Mouse (Mus musculus) cerebellum, adult 9-11 months (tissue): ENCODE measurements at regions not wholly inside any gene's neighbourhood (a gene's known extent, or its start where the extent isn't known, plus 50 kb on each side); places are given as distances from the start of the nearest gene placed in this dataset.
"Not testable (repeated sequence)": the region's sequence is repeated elsewhere in the genome, so short reads cannot be mapped to it uniquely, and the experiment has no call there.

Experiments
- DNase-seq: peaks from one replicate; pipeline ENCODE4 v3.0.0; 2022

- not testable (repeated sequence) for DNase-seq
Measured at GRCm38 (mm10) chr14:19080001-19080400, 185.9 kb upstream of the Ube2e2 start.

- peak; percentile 31 for DNase-seq
Measured at GRCm38 (mm10) chr14:19041984-19042760, 148.1 kb upstream of the Ube2e2 start.

GRCm38 (mm10) chr14:19020102-19020501 is 126.0 kb upstream of the Ube2e2 start:
- DNase-seq, result no peak

GRCm38 (mm10) chr14:19015406-19015805 is 121.3 kb upstream of the Ube2e2 start:
- DNase-seq, result no peak

- DNase-seq, result not testable (repeated sequence)
Measured at GRCm38 (mm10) chr14:19013558-19013957, 119.5 kb upstream of the Ube2e2 start.

GRCm38 (mm10) chr14:18983901-18984300 is 89.8 kb upstream of the Ube2e2 start:
- DNase-seq, result no peak

GRCm38 (mm10) chr14:18963864-18964263 is 69.8 kb upstream of the Ube2e2 start:
- DNase-seq, result no peak

- DNase-seq, result no peak
Measured at GRCm38 (mm10) chr14:18963287-18963686, 69.2 kb upstream of the Ube2e2 start.
